Mouse (Mus musculus) MEL (cell line): Measurements from ENCODE around the gene C330021F23Rik.

Experiments
- CHD1 ChIP-seq: IDR thresholded peaks from 2 replicates; pipeline ENCODE4 v1.6.1; 2012; ENCODE audit warnings: low read depth, mild to moderate bottlenecking, inconsistent platforms, low read length, improper control_type of control experiment
- CTCF ChIP-seq, 3 experiments: IDR thresholded peaks in 2 of 3; conservative IDR thresholded peaks in 1 of 3; 2 replicates each; pipeline ENCODE4 v1.5.1; 2011 to 2012; ENCODE audit warnings: low read length in 3 of 3, low read depth in 2 of 3, mild to moderate bottlenecking in 2 of 3, improper control_type of control experiment in 1 of 3, inconsistent platforms in 1 of 3, mixed read lengths in 1 of 3, moderate library complexity in 1 of 3; ENCODE audit not compliant: control insufficient read depth in 1 of 3, insufficient read depth in 1 of 3, poor library complexity in 1 of 3, severe bottlenecking in 1 of 3
- EP300 ChIP-seq, 2 experiments: IDR thresholded peaks; 2 replicates each; pipeline ENCODE4 v1.6.1; 2011; ENCODE audit warnings: improper control_type of control experiment in 2 of 2, low read length in 2 of 2, low read depth in 1 of 2, mild to moderate bottlenecking in 1 of 2
- GATA1 ChIP-seq: IDR thresholded peaks from 2 replicates; pipeline ENCODE4 v1.6.1; 2011; ENCODE audit warnings: low read depth, low read length, improper control_type of control experiment
- HCFC1 ChIP-seq: IDR thresholded peaks from 2 replicates; pipeline ENCODE4 v1.6.1; 2012; ENCODE audit warnings: low read depth, mild to moderate bottlenecking, inconsistent platforms, low read length, improper control_type of control experiment, moderate library complexity
- MEF2A ChIP-seq: IDR thresholded peaks from 2 replicates; pipeline ENCODE4 v1.6.1; 2014; ENCODE audit warnings: low read depth, mild to moderate bottlenecking, inconsistent platforms, low read length, improper control_type of control experiment; ENCODE audit not compliant: poor library complexity, insufficient replicate concordance, severe bottlenecking; ENCODE audit errors: extremely low read depth
- MYB ChIP-seq: IDR thresholded peaks from 2 replicates; pipeline ENCODE4 v1.6.1; 2011; ENCODE audit warnings: mild to moderate bottlenecking, low read depth, low read length, improper control_type of control experiment
- POLR2A ChIP-seq, 2 experiments: IDR thresholded peaks; 2 replicates each; pipeline ENCODE4 v1.6.1; 2011 to 2012; ENCODE audit warnings: low read length in 2 of 2, mild to moderate bottlenecking in 2 of 2, control low read depth in 1 of 2, improper control_type of control experiment in 1 of 2, low read depth in 1 of 2, moderate library complexity in 1 of 2; ENCODE audit not compliant: control insufficient read depth in 1 of 2, insufficient read depth in 1 of 2, poor library complexity in 1 of 2
- POLR2AphosphoS5 ChIP-seq: IDR thresholded peaks from 2 replicates; pipeline ENCODE4 v1.6.1; 2012; ENCODE audit warnings: low read depth, borderline replicate concordance, mild to moderate bottlenecking, inconsistent platforms, low read length, moderate library complexity, mixed read lengths
- SIN3A ChIP-seq: IDR thresholded peaks from 2 replicates; pipeline ENCODE4 v1.6.1; 2012; ENCODE audit warnings: low read length, improper control_type of control experiment, inconsistent platforms
- TAL1 ChIP-seq: IDR thresholded peaks from 2 replicates; pipeline ENCODE4 v1.6.1; 2012; ENCODE audit warnings: mild to moderate bottlenecking, inconsistent platforms, low read length, moderate library complexity, mixed read lengths

- TF ChIP-seq GATA1 (no peak), CTCF (IDR thresholded peaks at IDR 0.05 in 2 of 3, conservative IDR thresholded peaks at IDR 0.05 in 1 of 3; ENCODE audit: control insufficient read depth in 1 of 3, insufficient read depth in 1 of 3, low read depth in 2 of 3, low read length in 3 of 3, poor library complexity in 1 of 3, severe bottlenecking in 1 of 3) (no peak), POLR2A (IDR thresholded peaks at IDR 0.05; ENCODE audit: control insufficient read depth in 1 of 2, insufficient read depth in 1 of 2, low read depth in 1 of 2, low read length in 2 of 2, poor library complexity in 1 of 2) (no peak), HCFC1 (no peak), TAL1 (no peak), MYB (no peak), POLR2AphosphoS5 (no peak), MEF2A (no peak), EP300 (IDR thresholded peaks at IDR 0.05; ENCODE audit: low read depth in 1 of 2, low read length in 2 of 2) (no peak), CHD1 (no peak), SIN3A (no peak)
Observed at GRCm38 (mm10) chr8:3540076-3540475, 27.7 kb upstream of the C330021F23Rik start.
